Mouse (Mus musculus): ENCODE measurements around the gene Ephx1. TPM values are rescaled to one million over a fixed set of nuclear protein-coding genes. Genes with fewer than 3 reads are reported as not detected.
"Not testable (repeated sequence)": the region's sequence is repeated elsewhere in the genome, so short reads cannot be mapped to it uniquely, and the experiment has no call there.

Gene Ephx1
- polyA plus RNA-seq, 1 experiment from 2014 or later = 2.1 TPM

- H3K36me3 ChIP-seq; H3K27ac ChIP-seq; H3K9me3 ChIP-seq (replicated peaks); H3K27me3 ChIP-seq (replicated peaks); H3K9ac ChIP-seq; H3K4me3 ChIP-seq; H3K4me2 ChIP-seq; H3K4me1 ChIP-seq: not testable (repeated sequence)
- WGBS (ENCODE audit: insufficient replicate concordance) = 69% methylated on average over 5 of the region's 5 CpGs
- ATAC-seq = peak; percentile 82
Observed at GRCm38 (mm10) chr1:181035015-181035778, 14.5 kb upstream of the Ephx1 start.

DNA sequence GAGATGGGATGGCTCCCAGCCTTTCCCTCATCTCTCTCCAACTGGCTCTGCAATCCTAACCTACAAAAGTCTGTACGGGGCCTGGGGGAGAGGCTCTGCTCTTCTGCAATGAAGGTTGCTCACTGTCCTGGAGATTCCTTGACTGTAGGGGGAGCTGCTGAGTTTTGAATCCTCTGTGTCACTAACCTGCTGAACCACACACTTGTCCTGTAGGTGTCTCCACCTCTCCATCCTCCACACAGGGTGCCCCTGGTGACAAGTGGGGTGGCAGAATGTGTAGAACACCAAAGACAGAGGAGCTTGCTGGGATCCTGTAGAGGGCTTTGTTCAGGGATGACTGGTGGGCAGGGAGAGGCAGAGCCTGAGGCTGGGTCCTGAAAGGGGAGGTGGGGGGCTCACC, 1.6 kb upstream of the Ephx1 start:
- Histone ChIP-seq H3K4me1 (peaks cover 20% of the 10 kb centered on the region), H3K9ac (no peak overlapping the region), H3K36me3 (no peaks in the 10 kb centered on the region), H3K27ac (no peak overlapping the region), H3K4me3 (no peak overlapping the region), H3K4me2 (no peak overlapping the region), H3K27me3 (replicated peaks) (peaks cover 51% of the 10 kb centered on the region), H3K9me3 (replicated peaks) (no peaks in the 10 kb centered on the region)
- WGBS (ENCODE audit: insufficient replicate concordance) = 12% methylated on average over 1 of the region's 1 CpGs
- peak; percentile 69 for ATAC-seq

GRCm38 (mm10) chr1:181021488-181021865, 773 bp upstream of the Ephx1 start:
- Histone ChIP-seq H3K27me3 (replicated peaks) (peaks cover 59% of the 10 kb centered on the region), H3K36me3 (no peaks in the 10 kb centered on the region), H3K4me1 (peaks cover 28% of the 10 kb centered on the region), H3K4me3 (no peak overlapping the region), H3K9ac (no peak overlapping the region), H3K27ac (no peak overlapping the region), H3K4me2 (no peak overlapping the region), H3K9me3 (replicated peaks) (no peaks in the 10 kb centered on the region)
- no peak for ATAC-seq
- WGBS (ENCODE audit: insufficient replicate concordance) = 59% methylated on average over 7 of the region's 7 CpGs

DNA sequence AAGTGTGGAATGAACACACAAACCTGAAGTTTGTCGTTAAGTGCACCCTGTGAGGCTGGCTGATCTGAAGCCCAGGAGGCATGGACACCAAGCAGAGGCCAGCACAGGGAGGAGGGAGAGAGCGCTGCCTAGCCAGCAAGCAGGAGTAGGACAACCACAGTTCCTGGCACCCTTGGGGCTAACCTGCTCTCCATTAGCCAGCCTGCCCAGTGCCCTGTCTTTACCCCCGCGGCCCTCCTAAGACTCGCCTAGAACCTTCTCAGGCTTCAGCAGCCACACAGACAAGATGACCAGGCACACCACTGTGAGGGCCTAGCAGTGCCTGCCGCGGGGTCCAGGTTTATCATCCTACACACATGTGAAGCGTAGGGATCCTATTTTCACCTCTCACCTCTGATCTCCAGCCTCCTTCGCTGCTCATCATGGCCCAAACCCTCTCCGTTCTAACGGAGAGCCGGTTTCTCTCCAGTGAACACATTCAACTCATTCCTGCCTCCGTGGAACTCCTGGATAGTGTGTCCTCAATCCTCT, 2.7 kb downstream of the Ephx1 start:
- WGBS (ENCODE audit: insufficient replicate concordance) = 57% methylated on average over 13 of the region's 13 CpGs
- no peak overlapping the region for H3K4me2 ChIP-seq
- no peak overlapping the region for H3K27ac ChIP-seq
- H3K27me3 ChIP-seq (replicated peaks) = peaks cover 60% of the 10 kb centered on the region
- H3K9me3 ChIP-seq (replicated peaks) = no peaks in the 10 kb centered on the region
- H3K4me3 ChIP-seq = no peak overlapping the region
- peaks cover 31% of the 10 kb centered on the region for H3K4me1 ChIP-seq
- no peak for ATAC-seq
- no peaks in the 10 kb centered on the region for H3K36me3 ChIP-seq
- no peak overlapping the region for H3K9ac ChIP-seq

GRCm38 (mm10) chr1:181017212-181017711, 3.4 kb downstream of the Ephx1 start:
- WGBS (ENCODE audit: insufficient replicate concordance) = 2% methylated on average over 22 of the region's 22 CpGs
- Histone ChIP-seq H3K27me3 (replicated peaks) (peaks cover 60% of the 10 kb centered on the region), H3K9me3 (replicated peaks) (no peaks in the 10 kb centered on the region), H3K36me3 (no peaks in the 10 kb centered on the region), H3K9ac (peak overlapping the region; percentile 27; the same call in 1 of the 2 replicates), H3K4me2 (peak overlapping the region; percentile 84), H3K4me3 (peak overlapping the region; percentile 50), H3K4me1 (peaks cover 31% of the 10 kb centered on the region), H3K27ac (no peak overlapping the region)
- ATAC-seq = peak; percentile 72

DNA sequence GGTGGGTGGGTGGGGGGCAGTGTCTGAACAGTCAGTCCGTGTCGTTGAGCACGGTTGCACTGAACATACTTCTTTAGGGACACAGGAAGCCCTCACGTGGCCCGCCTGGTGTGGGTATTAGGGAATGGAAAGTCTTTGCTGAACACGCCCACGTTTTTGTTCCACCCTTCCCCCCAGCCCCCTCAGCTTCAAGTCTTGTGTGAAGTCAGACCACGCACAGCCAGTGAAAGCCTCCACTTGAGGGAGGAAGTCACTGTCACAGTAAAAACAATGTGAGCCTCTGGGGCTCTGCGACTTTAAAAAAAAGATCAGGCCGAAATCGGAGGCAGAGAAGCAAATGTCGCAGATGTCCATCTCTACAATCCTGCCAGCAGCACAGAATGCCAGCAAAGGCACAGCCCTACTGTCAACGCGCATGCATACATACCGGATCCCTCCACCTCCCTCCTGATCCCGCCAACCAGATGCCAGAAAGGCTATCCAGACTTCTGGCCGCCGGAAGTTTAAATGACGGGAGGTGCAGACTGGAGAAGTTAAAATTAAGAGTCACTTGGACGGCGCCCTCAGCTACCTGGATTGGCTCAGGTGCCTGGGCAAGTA, 4.1 kb downstream of the Ephx1 start:
- Histone ChIP-seq H3K27ac (0 out of 2 replicates have a peak overlapping the region, but pooled peaks have one; percentile 10), H3K27me3 (replicated peaks) (peaks cover 61% of the 10 kb centered on the region)
- ATAC-seq = peak; percentile 26; the same call in 1 of the 2 replicates

DNA sequence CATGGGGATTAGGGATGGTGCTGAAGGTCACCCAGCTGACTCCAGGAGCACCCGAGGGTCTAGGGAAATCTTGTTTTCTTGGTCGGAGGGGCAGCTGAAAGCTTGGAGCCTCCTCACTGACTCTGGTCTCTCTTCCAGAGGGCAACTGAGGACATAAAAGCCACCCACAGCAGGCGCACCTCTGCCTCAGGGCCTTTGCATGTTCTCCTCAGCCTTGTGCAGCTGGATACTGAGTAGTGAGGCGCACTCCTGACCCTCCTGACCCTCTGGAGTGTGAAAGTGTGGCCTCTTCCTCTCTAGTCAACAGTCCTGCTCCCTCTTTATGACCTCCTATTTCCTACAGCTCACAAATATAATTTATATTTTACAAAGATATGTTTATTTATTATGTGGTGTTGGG, 4.7 kb downstream of the Ephx1 start:
- Histone ChIP-seq H3K4me1 (peaks cover 25% of the 10 kb centered on the region), H3K9ac (no peak overlapping the region), H3K27ac (no peak overlapping the region), H3K4me2 (no peak overlapping the region), H3K9me3 (replicated peaks) (no peaks in the 10 kb centered on the region), H3K27me3 (replicated peaks) (peaks cover 61% of the 10 kb centered on the region), H3K4me3 (no peak overlapping the region), H3K36me3 (no peaks in the 10 kb centered on the region)
- no peak for ATAC-seq
- 65% methylated on average over 4 of the region's 4 CpGs for WGBS (ENCODE audit: insufficient replicate concordance)

More for the DNA sequence above, 4.1 kb downstream of the Ephx1 start:
- Histone ChIP-seq H3K4me2 (peak overlapping the region; percentile 84), H3K4me1 (peaks cover 31% of the 10 kb centered on the region), H3K36me3 (no peaks in the 10 kb centered on the region), H3K9me3 (replicated peaks) (no peaks in the 10 kb centered on the region), H3K9ac (peak overlapping the region; percentile 27; the same call in 1 of the 2 replicates), H3K4me3 (peak overlapping the region; percentile 50)
- WGBS (ENCODE audit: insufficient replicate concordance) = 8% methylated on average over 21 of the region's 21 CpGs

DNA sequence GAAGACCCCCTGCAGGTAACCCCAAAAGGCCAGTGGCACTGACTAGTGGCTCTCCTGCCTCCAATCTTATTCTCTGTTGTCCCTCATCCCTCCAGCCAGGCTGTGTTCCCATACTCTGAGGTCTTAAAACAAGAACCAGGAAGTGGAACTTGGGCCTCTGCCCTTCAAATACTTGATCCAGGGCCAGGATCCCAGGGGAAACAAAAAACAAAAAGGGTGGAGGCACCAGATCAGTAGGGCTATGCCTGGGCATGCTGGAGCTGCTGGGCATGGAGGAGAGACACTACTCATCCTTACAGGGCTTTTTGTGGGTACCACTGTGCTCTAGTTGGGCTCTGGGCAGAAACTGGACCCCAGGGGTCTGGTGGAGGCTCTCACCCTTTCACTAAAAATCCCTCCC, 5.1 kb downstream of the Ephx1 start:
- H3K4me2 ChIP-seq = no peak overlapping the region
- no peaks in the 10 kb centered on the region for H3K9me3 ChIP-seq (replicated peaks)
- no peak for ATAC-seq
- no peak overlapping the region for H3K27ac ChIP-seq
- H3K27me3 ChIP-seq (replicated peaks) = peaks cover 61% of the 10 kb centered on the region
- no peaks in the 10 kb centered on the region for H3K36me3 ChIP-seq
- H3K4me1 ChIP-seq = peaks cover 20% of the 10 kb centered on the region
- H3K4me3 ChIP-seq = no peak overlapping the region
- no peak overlapping the region for H3K9ac ChIP-seq

DNA sequence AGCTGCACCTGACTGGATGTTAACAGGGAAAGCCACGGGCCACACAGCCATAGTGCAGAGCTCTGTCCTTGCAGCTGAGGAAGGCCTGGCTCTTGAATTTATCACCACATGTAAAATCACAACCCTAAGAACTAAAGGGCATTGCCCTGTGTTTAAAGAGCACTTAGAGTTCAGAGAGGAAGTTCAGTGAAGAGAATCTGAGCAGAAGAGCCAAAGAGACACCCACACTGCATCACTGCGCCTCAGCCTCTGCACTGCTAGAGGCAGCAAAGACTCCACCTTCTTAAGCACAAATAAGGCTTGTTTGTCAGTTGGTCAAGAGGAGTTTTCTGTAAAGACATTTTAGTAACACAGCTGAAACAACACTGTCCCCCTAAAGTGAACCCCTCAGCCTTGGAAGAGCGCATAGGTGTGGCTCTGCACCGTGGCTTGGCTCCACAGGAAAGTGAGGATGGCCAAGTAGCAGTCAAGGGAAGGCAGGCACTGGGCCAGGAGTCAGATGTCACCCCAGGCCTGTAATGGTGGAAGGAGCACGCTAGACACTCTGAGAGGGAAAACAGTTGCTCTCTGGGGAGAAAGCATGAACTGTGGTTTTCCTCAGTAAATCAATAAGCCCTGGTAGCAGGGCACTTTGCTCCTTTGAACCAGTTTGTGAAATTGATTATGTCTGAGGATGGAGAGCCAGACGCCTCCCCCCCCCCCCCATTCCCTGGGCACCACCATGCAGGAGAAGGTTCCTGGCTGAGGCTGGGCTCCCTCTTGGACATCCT, 5.8 kb downstream of the Ephx1 start:
- Histone ChIP-seq H3K9ac (no peak overlapping the region), H3K4me1 (peaks cover 18% of the 10 kb centered on the region), H3K36me3 (no peaks in the 10 kb centered on the region), H3K4me3 (no peak overlapping the region), H3K9me3 (replicated peaks) (no peaks in the 10 kb centered on the region), H3K4me2 (no peak overlapping the region), H3K27ac (0 out of 2 replicates have a peak overlapping the region, but pooled peaks have one; percentile 17), H3K27me3 (replicated peaks) (peaks cover 56% of the 10 kb centered on the region)
- WGBS (ENCODE audit: insufficient replicate concordance) = 64% methylated on average over 6 of the region's 6 CpGs
- no peak for ATAC-seq

DNA sequence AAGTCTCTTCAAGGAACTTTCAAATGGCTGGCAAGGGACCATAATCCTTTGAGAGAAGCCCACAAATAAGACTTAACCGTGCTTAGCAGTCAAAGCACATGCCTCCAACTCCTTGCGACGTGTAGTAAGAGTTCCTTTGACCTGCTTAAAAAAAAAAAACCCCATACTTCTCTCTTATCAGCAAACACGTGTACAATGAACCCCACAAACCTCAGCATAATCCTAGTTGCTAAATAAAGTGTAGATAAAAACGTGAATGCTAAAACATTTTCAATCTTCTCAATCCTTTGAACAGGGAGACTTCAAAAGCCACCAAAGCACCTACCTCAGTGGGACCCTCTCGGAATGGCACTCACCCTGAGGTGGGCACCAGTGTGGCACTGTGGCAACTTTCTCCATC, 7.3 kb downstream of the Ephx1 start:
- H3K27me3 ChIP-seq (replicated peaks) = peaks cover 46% of the 10 kb centered on the region
- no peak overlapping the region for H3K4me2 ChIP-seq
- H3K27ac ChIP-seq = no peak overlapping the region
- 36% methylated on average over 6 of the region's 6 CpGs for WGBS (ENCODE audit: insufficient replicate concordance)
- no peaks in the 10 kb centered on the region for H3K9me3 ChIP-seq (replicated peaks)
- no peaks in the 10 kb centered on the region for H3K36me3 ChIP-seq
- no peak overlapping the region for H3K4me3 ChIP-seq
- no peak for ATAC-seq
- peaks cover 22% of the 10 kb centered on the region for H3K4me1 ChIP-seq
- H3K9ac ChIP-seq = no peak overlapping the region

GRCm38 (mm10) chr1:181012416-181012815, 8.3 kb downstream of the Ephx1 start:
- peaks cover 19% of the 10 kb centered on the region for H3K4me1 ChIP-seq
- no peak overlapping the region for H3K4me2 ChIP-seq
- H3K9ac ChIP-seq = no peak overlapping the region
- H3K36me3 ChIP-seq = no peaks in the 10 kb centered on the region
- H3K9me3 ChIP-seq (replicated peaks) = no peaks in the 10 kb centered on the region
- no peak overlapping the region for H3K27ac ChIP-seq
- H3K4me3 ChIP-seq = no peak overlapping the region
- no peak for ATAC-seq
- H3K27me3 ChIP-seq (replicated peaks) = peaks cover 39% of the 10 kb centered on the region
- 48% methylated on average over 3 of the region's 3 CpGs for WGBS (ENCODE audit: insufficient replicate concordance)

DNA sequence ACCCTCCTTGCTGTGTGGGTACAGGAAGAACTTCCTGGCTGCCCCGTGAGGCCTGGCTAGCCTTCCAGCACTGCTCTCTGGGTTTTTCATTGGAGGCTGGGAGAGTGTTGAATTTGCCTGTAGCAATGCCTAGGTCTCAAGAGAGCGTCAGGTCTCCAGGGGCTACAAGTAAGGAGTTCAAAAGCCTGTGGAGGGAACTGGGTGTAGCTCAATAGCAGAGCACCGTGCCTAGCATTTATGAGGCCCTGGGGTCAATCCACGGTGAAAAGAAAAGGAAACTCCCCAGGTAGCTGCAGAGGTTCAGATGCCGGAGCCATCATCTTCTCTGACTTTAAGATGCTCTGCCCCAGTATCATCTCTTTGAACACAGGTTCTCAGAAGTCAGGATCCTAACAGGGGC, 9.1 kb downstream of the Ephx1 start:
- Histone ChIP-seq H3K27me3 (replicated peaks) (peaks cover 31% of the 10 kb centered on the region), H3K9me3 (replicated peaks) (no peaks in the 10 kb centered on the region), H3K27ac (no peak overlapping the region), H3K36me3 (no peaks in the 10 kb centered on the region), H3K4me1 (peaks cover 11% of the 10 kb centered on the region), H3K4me3 (no peak overlapping the region), H3K4me2 (no peak overlapping the region), H3K9ac (no peak overlapping the region)
- no peak for ATAC-seq
- 64% methylated on average over 5 of the region's 5 CpGs for WGBS (ENCODE audit: insufficient replicate concordance)

Data from liver, embryonic 12.5 days (tissue).